Mouse (Mus musculus) embryonic facial prominence, embryonic 14.5 days (tissue): ENCODE measurements around the gene Adcy6. TPM values are rescaled to one million over a fixed set of nuclear protein-coding genes. Genes with fewer than 3 reads are reported as not detected.
A peak's percentile ranks its signal among the peaks of the same experiment; 100 is the strongest.

Experiments
- ATAC-seq: fragments of 200-750 bp; cut with Nextera tagmentation; 2 replicates; pipeline ENCODE4 v1.8.0; 2017; ENCODE audit warnings: low read depth, moderate number of reproducible peaks, moderate TSS enrichment
- DNase-seq: peaks from one replicate; pipeline ENCODE4 v3.0.0-alpha.2; 2015; ENCODE audit warnings: low spot score
- H3K27ac ChIP-seq: fragments of 300-500 bp; sonication (generic); replicated peaks from 2 replicates; pipeline ENCODE4 v1.5.1; 2014; ENCODE audit warnings: low read depth, mild to moderate bottlenecking, low read length, moderate library complexity
- H3K27me3 ChIP-seq: fragments of 300-500 bp; sonication (generic); replicated peaks from 2 replicates; pipeline ENCODE4 v1.6.1; 2014; ENCODE audit warnings: low read length; ENCODE audit not compliant: control insufficient read depth, insufficient read depth
- H3K36me3 ChIP-seq: fragments of 300-500 bp; sonication (generic); 2 replicates; pipeline ENCODE4 v1.6.1; 2014; ENCODE audit warnings: low read length, mixed read lengths; ENCODE audit not compliant: control insufficient read depth, insufficient read depth
- H3K4me1 ChIP-seq: fragments of 300-500 bp; sonication (generic); 2 replicates; pipeline ENCODE4 v1.6.1; 2014; ENCODE audit warnings: antibody characterized with exemption, low read length; ENCODE audit not compliant: control insufficient read depth, insufficient read depth
- H3K4me2 ChIP-seq: fragments of 300-500 bp; sonication (generic); 2 replicates; pipeline ENCODE4 v1.6.1; 2014; ENCODE audit warnings: low read depth, mild to moderate bottlenecking, low read length, moderate library complexity, mixed read lengths
- H3K4me3 ChIP-seq: fragments of 300-500 bp; sonication (generic); 2 replicates; pipeline ENCODE4 v1.5.1; 2014; ENCODE audit warnings: low read depth, mild to moderate bottlenecking, low read length
- H3K9ac ChIP-seq: fragments of 300-500 bp; sonication (generic); 2 replicates; pipeline ENCODE4 v1.6.1; 2014; ENCODE audit warnings: low read depth, mild to moderate bottlenecking, low read length, moderate library complexity, mixed read lengths
- H3K9me3 ChIP-seq: fragments of 300-500 bp; sonication (generic); 2 replicates; pipeline ENCODE4 v1.6.1; 2016; ENCODE audit warnings: low read length; ENCODE audit not compliant: control insufficient read depth
- WGBS: fragments of 180-500 bp; shearing (Covaris S2); extraction: QIAGEN DNeasy Blood & Tissue Kit; methylation state at CpG from one replicate; pipeline ENCODE4 v1.1.7; 2014; 5-methylcytosine and 5-hydroxymethylcytosine counted together
- polyA plus RNA-seq: library from polyadenylated mRNA; unstranded; fragments of >200 nt; fragmentation: Nextera tagmentation; extraction: Ambion mirVana; gene quantifications from 2 replicates; pipeline ENCODE4 v1.2.1, GENCODE M21; 2014

Adcy6 gene
- polyA plus RNA-seq, 1 experiment from 2014 or later = 14.9 TPM

DNA sequence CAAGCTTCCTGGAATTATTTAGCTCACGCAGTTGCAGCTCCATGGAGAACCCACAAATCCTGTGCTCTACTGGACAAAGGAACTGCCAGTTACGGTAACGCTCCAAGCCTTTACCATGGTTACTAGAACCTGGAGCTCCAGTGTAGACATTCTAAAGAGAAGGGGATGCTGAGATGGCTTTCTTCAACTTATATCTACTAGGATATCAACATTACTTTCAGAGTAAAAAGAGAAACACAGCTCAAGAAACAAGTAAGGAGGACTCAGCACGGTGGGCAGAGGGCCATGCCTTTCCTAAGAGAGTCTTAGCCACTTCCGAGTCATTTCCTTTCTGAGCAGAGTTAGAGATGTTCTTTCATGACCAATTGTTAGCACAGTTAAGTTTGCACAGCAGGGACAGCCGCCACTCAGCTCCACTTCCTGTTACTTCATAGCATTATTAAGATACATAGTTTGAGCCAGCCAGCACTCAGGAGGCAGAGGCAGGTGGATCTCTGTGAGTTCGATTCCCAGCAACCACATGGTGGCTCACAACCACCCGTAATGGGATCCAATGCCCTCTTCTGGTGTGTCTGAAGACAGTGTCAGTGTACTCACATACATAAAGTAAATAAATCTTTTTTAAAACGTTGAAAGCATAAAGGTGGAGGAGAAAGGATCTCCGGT lies 38.9 kb downstream of the Adcy6 start, which contains the start of the genes Ccnt1 and 4930415O20Rik:
Gene Ccnt1, minus strand, starts transcription at position 51 of the 666 bp plus-strand sequence.
Gene 4930415O20Rik, plus strand, starts transcription at position 132 of the 666 bp plus-strand sequence.
- Histone ChIP-seq H3K27ac (no peak within 1 kb of the TSS), H3K4me2 (no peak within 1 kb of the TSS), H3K4me3 (no peak within 1 kb of the TSS), H3K9me3 (no peaks in the 10 kb centered on the region), H3K27me3 (no peaks in the 10 kb centered on the region), H3K4me1 (peaks cover 9% of the 10 kb centered on the region), H3K9ac (0 out of 2 replicates have a peak within 1 kb of the TSS, but pooled peaks have one; percentile 14), H3K36me3 (no peaks in the 10 kb centered on the region)
- DNase-seq (no peak), ATAC-seq (no peak)
- 84% methylated on average over 10 of the region's 10 CpGs for WGBS

DNA sequence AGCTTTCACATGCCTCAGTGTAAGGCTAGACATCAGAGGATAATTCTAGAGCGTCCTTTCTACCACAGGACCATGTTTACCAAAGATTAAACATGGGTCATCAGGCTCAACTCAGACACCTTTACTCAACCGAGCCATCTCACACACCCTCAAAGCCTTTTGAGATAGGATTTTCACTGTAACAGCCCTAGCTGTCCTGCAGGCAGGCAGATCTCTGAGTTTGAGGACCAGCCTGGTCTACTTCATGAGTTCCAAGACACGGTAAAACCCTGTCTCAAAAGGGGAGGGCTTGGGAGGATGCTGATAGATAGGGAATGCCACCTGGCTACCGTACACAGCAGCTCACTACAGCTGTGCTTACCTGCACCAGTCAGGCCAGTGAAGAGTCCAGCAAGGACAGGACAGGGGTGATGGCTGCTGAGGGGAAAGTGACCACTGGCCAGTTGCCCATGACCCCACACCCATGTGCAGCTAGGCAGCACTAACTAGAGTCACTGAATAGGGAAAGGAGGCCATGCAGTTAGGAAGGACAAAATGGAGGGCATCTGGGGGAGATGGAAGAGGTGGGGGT lies 40.0 kb downstream of the Adcy6 start:
- Histone ChIP-seq H3K36me3 (0 out of 2 replicates have a peak, but pooled peaks cover 8% of the 10 kb centered on the region), H3K27ac (no peak overlapping the region), H3K27me3 (no peaks in the 10 kb centered on the region), H3K9me3 (no peaks in the 10 kb centered on the region), H3K4me3 (no peak overlapping the region), H3K9ac (0 out of 2 replicates have a peak overlapping the region, but pooled peaks have one; percentile 14), H3K4me2 (no peak overlapping the region), H3K4me1 (peaks cover 18% of the 10 kb centered on the region)
- ATAC-seq (no peak), DNase-seq (no peak)
- 85% methylated on average over 4 of the region's 4 CpGs for WGBS

DNA sequence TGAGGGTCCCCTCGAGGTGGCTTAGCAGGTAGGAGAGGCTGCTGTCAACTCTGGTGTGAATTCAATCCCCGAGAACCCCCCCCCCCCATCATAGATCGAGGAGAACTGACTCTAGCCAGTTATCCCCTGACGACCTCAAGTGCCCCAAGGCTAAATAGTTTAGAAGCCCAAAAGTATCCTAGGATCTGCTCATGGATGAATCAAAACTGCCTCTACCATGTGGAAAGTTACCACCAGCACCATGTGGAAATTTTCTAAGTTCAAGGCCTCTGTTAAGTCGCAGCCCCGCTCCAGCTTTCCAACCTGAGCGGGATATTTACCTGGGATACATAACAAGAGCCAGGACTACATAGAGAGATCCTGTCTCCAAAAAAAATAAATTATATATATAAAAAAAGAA lies 40.7 kb downstream of the Adcy6 start:
- DNase-seq = no peak
- peak overlapping the region; percentile 64 for H3K4me2 ChIP-seq
- peaks cover 18% of the 10 kb centered on the region for H3K4me1 ChIP-seq
- H3K27ac ChIP-seq = peak overlapping the region; percentile 96; the same call in 1 of the 2 replicates
- H3K36me3 ChIP-seq = peaks cover 13% of the 10 kb centered on the region; the same call in 1 of the 2 replicates
- no peak for ATAC-seq
- no peaks in the 10 kb centered on the region for H3K9me3 ChIP-seq
- H3K9ac ChIP-seq = peak overlapping the region; percentile 92
- peak overlapping the region; percentile 97 for H3K4me3 ChIP-seq
- WGBS = 62% methylated on average over 7 of the region's 7 CpGs
- no peaks in the 10 kb centered on the region for H3K27me3 ChIP-seq

DNA sequence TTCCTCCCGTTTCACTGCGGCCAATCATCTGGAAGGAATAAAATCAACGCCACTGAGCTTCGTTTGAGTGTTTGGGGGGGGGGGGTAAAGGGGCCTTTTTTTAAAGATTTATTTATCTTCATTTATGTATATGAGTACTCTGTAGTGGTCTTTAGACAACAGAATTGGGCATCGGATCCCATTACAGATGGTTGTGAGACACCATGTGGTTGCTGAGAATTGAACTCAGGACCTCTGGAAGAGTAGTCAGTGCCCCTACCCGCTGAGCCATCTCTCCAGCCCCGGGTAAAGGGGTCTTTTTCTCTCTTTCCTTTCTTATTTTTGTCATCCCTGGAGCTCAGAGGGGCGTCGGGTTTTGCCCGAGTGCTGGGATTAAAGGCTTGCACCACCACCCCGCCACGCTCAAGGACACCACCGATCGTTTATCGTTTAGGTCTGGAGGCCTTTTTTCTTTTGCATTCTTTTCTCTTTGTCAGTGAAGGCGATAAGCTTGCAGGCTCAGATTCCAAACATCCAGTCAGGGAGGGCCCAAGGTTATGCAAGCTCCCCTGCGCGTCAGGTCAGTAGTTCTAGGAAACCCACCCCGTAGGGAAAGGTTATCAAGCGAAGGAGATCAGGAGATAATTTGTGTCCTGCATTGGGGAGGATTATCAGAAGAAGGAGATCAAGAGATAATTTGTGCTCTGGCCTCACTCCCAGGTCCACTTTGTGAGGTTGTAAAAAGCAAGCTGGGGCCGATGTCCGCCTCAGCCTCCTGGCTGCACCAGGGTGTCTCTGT lies 41.4 kb downstream of the Adcy6 start:
- H3K4me1 ChIP-seq = peaks cover 18% of the 10 kb centered on the region
- peak overlapping the region; percentile 92 for H3K9ac ChIP-seq
- H3K27me3 ChIP-seq = no peaks in the 10 kb centered on the region
- no peaks in the 10 kb centered on the region for H3K9me3 ChIP-seq
- peak overlapping the region; percentile 64 for H3K4me2 ChIP-seq
- H3K4me3 ChIP-seq = peak overlapping the region; percentile 97
- no peak for ATAC-seq
- peaks cover 17% of the 10 kb centered on the region for H3K36me3 ChIP-seq
- 6% methylated on average over 22 of the region's 22 CpGs for WGBS
- peak; percentile 14 for DNase-seq
- H3K27ac ChIP-seq = peak overlapping the region; percentile 96

DNA sequence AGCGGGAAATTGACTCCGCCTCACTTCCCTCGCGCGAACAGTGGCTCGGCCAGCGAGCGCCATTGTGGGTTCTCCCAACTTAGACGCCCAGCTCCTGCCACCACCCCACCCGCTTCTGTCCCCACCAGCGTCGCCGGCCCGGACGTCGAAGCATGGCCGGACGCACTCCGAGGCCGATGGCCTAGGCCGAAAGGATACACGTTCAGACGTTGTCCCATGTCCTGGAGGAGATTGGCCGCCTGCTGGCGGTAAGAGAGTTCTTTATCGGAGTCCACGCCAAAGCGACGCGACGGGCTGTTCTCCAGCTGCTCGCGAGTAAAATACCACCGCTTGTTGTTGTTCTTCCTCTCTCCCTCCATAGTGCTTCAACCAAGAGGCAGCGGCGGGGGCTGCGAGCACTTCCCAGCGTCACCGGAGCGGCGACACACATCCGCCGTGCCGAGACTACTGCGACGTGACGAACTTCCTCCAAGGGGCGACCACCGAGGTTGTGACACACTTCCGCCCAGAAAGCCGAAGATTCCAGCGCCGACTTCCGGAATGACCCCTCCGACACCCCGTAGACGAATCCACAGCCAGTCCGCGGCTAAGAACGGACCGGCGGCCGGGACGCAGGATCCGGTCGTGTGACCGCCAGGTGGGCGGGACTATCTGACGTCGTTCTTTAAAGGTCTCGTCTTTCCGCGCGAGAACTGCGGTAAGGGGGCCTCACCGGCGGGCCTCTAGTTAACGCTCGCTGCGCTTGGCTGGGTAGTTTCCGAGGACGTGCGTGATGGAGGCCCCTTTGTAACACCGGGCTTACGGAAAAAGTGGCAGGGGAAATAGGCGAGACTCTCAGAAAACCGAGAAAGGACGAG lies 42.4 kb downstream of the Adcy6 start:
- Histone ChIP-seq H3K4me3 (peak overlapping the region; percentile 97), H3K4me1 (peaks cover 18% of the 10 kb centered on the region), H3K27me3 (no peaks in the 10 kb centered on the region), H3K9me3 (no peaks in the 10 kb centered on the region), H3K36me3 (peaks cover 27% of the 10 kb centered on the region), H3K9ac (peak overlapping the region; percentile 93), H3K27ac (peak overlapping the region; percentile 98), H3K4me2 (peak overlapping the region; percentile 90)
- DNase-seq = peak; percentile 99
- WGBS = under 1% methylated on average over 62 of the region's 88 CpGs
- peak; percentile 96 for ATAC-seq

DNA sequence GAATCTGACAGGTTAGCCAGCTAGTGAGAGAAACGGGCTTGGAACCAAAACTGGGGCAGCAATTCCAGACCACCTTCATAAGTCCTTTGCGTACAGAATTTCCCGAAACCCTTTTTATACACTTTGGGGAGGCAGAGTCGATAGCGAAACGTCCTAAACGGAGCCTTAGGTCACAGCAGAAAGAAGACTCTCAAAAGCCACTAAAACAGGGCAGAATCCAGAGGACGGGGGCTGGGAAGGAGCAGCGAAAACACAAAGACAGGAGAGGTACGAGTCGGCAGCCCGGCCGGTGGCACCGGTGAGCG lies 43.0 kb downstream of the Adcy6 start:
- Histone ChIP-seq H3K27ac (peak overlapping the region; percentile 98), H3K9me3 (no peaks in the 10 kb centered on the region), H3K9ac (peak overlapping the region; percentile 93), H3K36me3 (peaks cover 29% of the 10 kb centered on the region), H3K27me3 (no peaks in the 10 kb centered on the region), H3K4me1 (peaks cover 18% of the 10 kb centered on the region), H3K4me2 (peak overlapping the region; percentile 90), H3K4me3 (peak overlapping the region; percentile 97)
- ATAC-seq (no peak), DNase-seq (no peak)
- WGBS = 2% methylated on average over 15 of the region's 15 CpGs

DNA sequence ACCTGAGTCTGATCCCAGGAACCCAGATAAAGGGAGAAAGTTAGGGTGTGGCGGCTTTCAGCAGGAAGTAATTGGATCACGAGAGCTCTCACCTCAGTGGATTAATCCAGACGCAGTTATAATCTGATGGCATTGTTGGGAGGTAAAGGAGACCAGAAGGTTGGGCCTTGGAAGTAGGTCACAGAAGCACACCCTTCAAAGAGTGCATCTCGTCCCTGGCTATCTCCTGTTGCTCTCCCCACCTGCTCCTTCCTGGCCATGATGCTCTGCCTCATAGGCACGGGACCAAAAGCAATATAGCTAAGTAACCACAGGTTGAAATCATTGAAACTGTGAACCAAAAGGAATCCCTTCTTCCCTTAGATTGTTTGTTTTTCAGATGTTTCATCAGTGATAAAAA lies 52.7 kb downstream of the Adcy6 start:
- Histone ChIP-seq H3K27ac (no peak overlapping the region), H3K4me2 (no peak overlapping the region), H3K9me3 (no peaks in the 10 kb centered on the region), H3K36me3 (peaks cover 78% of the 10 kb centered on the region), H3K27me3 (no peaks in the 10 kb centered on the region), H3K4me1 (no peaks in the 10 kb centered on the region), H3K9ac (no peak overlapping the region), H3K4me3 (no peak overlapping the region)
- no peak for ATAC-seq
- DNase-seq = no peak
- 87% methylated on average over 5 of the region's 5 CpGs for WGBS

DNA sequence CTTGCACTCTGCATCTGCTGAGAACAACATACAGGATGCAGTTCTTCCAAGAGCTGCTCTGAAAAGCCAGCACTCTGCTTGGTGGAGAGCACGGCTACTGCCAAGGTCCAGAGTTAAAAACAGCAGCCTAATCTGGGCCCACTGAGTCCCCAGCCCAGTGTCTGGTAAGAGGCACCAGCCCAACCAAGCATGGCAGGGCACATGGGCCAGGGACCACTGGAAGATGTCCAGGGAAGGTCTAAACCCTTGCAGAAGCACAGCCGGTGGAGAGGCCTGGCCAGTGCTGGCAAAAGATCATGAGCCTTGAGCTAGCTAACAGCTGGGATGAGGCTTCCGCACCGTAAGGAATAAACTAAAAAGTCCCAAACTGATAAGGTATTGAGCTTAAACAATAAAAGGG lies 54.0 kb downstream of the Adcy6 start:
- H3K36me3 ChIP-seq = peaks cover 86% of the 10 kb centered on the region
- no peaks in the 10 kb centered on the region for H3K4me1 ChIP-seq
- H3K9me3 ChIP-seq = no peaks in the 10 kb centered on the region
- no peak overlapping the region for H3K4me3 ChIP-seq
- no peak overlapping the region for H3K4me2 ChIP-seq
- no peak for ATAC-seq
- no peak for DNase-seq
- H3K9ac ChIP-seq = no peak overlapping the region
- no peaks in the 10 kb centered on the region for H3K27me3 ChIP-seq
- H3K27ac ChIP-seq = no peak overlapping the region
- 92% methylated on average over 4 of the region's 4 CpGs for WGBS
